Comparison of ENCODE assay signal across 18 mouse cellular contexts in genomic region chrX:99218213-99218612, GRCm38 (mm10).
DNase-seq lines count a peak whose midpoint lies in the region; TF ChIP-seq lines count a peak whose summit lies in the region.
"Had no signal": no experiment of that assay in that cellular context is flagged by ENCODE, and none has a peak within 500 bp of the region (broad histone marks: within the 10 kb centered on the region; RNA-seq: fewer than 3 reads in every experiment).

No protein-coding gene starts in this region.

- no peaks in the 10 kb centered on the region for H3K9me3 ChIP-seq in limb, embryonic 10.5 days (replicated peaks)
- H3K9me3 ChIP-seq: heart, embryonic 12.5 days; liver, embryonic 12.5 days had no signal

- peaks cover 100% of the 10 kb centered on the region for H3K27me3 ChIP-seq in limb, embryonic 10.5 days (ENCODE audit: low read depth, poor library complexity, severe bottlenecking)
- no peaks in the 10 kb centered on the region for H3K27me3 ChIP-seq in cerebellum, adult 2 months (ENCODE audit: control insufficient read depth, insufficient read depth, low read length)

- H3K27ac ChIP-seq in limb, embryonic 10.5 days: peak overlapping the region; percentile 92
- no peak overlapping the region for H3K27ac ChIP-seq in cerebellum, adult 2 months (ENCODE audit: insufficient read depth, low read length)
- H3K27ac ChIP-seq: layer of hippocampus, adult 2 months; liver, embryonic 12.5 days had no signal

- no peaks in the 10 kb centered on the region for H3K36me3 ChIP-seq in limb, embryonic 10.5 days
- H3K36me3 ChIP-seq: heart, embryonic 12.5 days; liver, embryonic 12.5 days had no signal

- peaks cover 77% of the 10 kb centered on the region for H3K4me1 ChIP-seq in limb, embryonic 10.5 days
- no peaks in the 10 kb centered on the region for H3K4me1 ChIP-seq in cerebellum, adult 2 months (ENCODE audit: control insufficient read depth, insufficient read depth, low read length)
- H3K4me1 ChIP-seq: liver, embryonic 12.5 days had no signal

- no peak overlapping the region; the same call in 1 of the 2 replicates for H3K4me3 ChIP-seq in limb, embryonic 10.5 days
- H3K4me3 ChIP-seq in cerebellum, adult 2 months (replicated peaks; ENCODE audit: insufficient read depth, low read depth, low read length): no peak overlapping the region
- H3K4me3 ChIP-seq: heart, embryonic 12.5 days; layer of hippocampus, adult 2 months; liver, embryonic 12.5 days; myocyte had no signal

- TF ChIP-seq POLR2A in cerebellum, adult 2 months (IDR thresholded peaks at IDR 0.05; ENCODE audit: borderline replicate concordance, insufficient read depth, low read length): no peak

- peak; percentile 93 for DNase-seq in heart, adult 11 months
- DNase-seq in heart, postnatal 10 days: no peak
- DNase-seq in kidney, postnatal 4 days: peak; percentile 50 to 63
- no peak for DNase-seq in kidney, postnatal 25 days
- peak; percentile 56 for DNase-seq in embryo, embryonic 10.5 days (ENCODE audit: low spot score)
- peak; percentile 72 for DNase-seq in limb, embryonic 10.5 days (ENCODE audit: low spot score)
- DNase-seq in cerebellum, adult 2 months: no peak
- no peak for DNase-seq in ovary, postnatal 36 days (ENCODE audit: low spot score)
- DNase-seq: cerebellum, postnatal 14 days; forebrain, postnatal 0 days; gastrocnemius, postnatal 25 days; heart, postnatal 4 days; spleen, adult 18-20 months; thymus, postnatal 25 days had no signal

- TF ChIP-seq CTCF in cerebellum, adult 2 months (IDR thresholded peaks at IDR 0.05; ENCODE audit: borderline replicate concordance, insufficient read depth, low read depth, low read length): no peak

- intact Hi-C loops in heart, postnatal 10 days (cut with DNase I): loop anchor here (5.0 kb wide), 2 partner anchors 69 to 139 kb away; no protein-coding TSS in a partner anchor

- 24% methylated on average over 6 of the region's 7 CpGs for WGBS in limb, embryonic 10.5 days
- WGBS in cerebellum, adult 2 months: 65% methylated on average over 7 of the region's 7 CpGs

Comparison
In these comparisons a context has a peak if more than half of its experiments do, and no peak if none do; other contexts are left out.
1. DNase-seq: peak in heart, adult 11 months (single experiment), kidney, postnatal 4 days (2 of 2), embryo, embryonic 10.5 days (single experiment) and limb, embryonic 10.5 days (single experiment); none in heart, postnatal 10 days (0 of 2), kidney, postnatal 25 days (0 of 2), cerebellum, adult 2 months (0 of 2) and ovary, postnatal 36 days (single experiment).